Mouse (Mus musculus) small intestine, adult 2 months (tissue): ENCODE measurements around the gene Odf4. TPM values are rescaled to one million over a fixed set of nuclear protein-coding genes. Genes with fewer than 3 reads are reported as not detected.

ENCODE experiments used
- H3K27ac ChIP-seq: fragments of 200-500 bp; 2 replicates; pipeline ENCODE4 v1.5.1; 2012; ENCODE audit warnings: low read depth, low read length, control low read depth, inconsistent platforms; ENCODE audit not compliant: insufficient read depth
- H3K27me3 ChIP-seq: fragments of 200-500 bp; 2 replicates; pipeline ENCODE4 v1.6.1; 2012; ENCODE audit warnings: mild to moderate bottlenecking, moderate library complexity, low read length, inconsistent platforms; ENCODE audit not compliant: control insufficient read depth, insufficient read depth
- H3K36me3 ChIP-seq: fragments of 200-500 bp; 2 replicates; pipeline ENCODE4 v1.6.1; 2012; ENCODE audit warnings: mild to moderate bottlenecking, low read length, control low read depth, inconsistent platforms; ENCODE audit not compliant: control insufficient read depth, insufficient read depth
- H3K4me1 ChIP-seq: fragments of 200-500 bp; 2 replicates; pipeline ENCODE4 v1.6.1; 2012; ENCODE audit warnings: low read length, inconsistent platforms, mixed read lengths; ENCODE audit not compliant: control insufficient read depth, insufficient read depth, insufficient read length
- H3K4me3 ChIP-seq: fragments of 200-500 bp; 2 replicates; pipeline ENCODE4 v1.5.1; 2012; ENCODE audit warnings: low read depth, mild to moderate bottlenecking, control low read depth, inconsistent platforms, low read length, moderate library complexity
- CTCF ChIP-seq: fragments of 200-500 bp; IDR thresholded peaks from 2 replicates; pipeline ENCODE4 v1.5.1; 2012; ENCODE audit warnings: low read depth, mild to moderate bottlenecking, control low read depth, inconsistent platforms, low read length, moderate library complexity, mixed read lengths; ENCODE audit not compliant: insufficient replicate concordance, insufficient read length; ENCODE audit errors: extremely low read depth
- POLR2A ChIP-seq: fragments of 200-500 bp; IDR thresholded peaks from 2 replicates; pipeline ENCODE4 v1.6.1; 2012; ENCODE audit warnings: low read depth, mild to moderate bottlenecking, control low read depth, inconsistent platforms, low read length, moderate library complexity
- WGBS: fragments of 180-500 bp; shearing (Covaris S2); methylation state at CpG from one replicate; pipeline ENCODE4 v1.1.7; 2018; 5-methylcytosine and 5-hydroxymethylcytosine counted together
- polyA plus RNA-seq: library from polyadenylated mRNA; depleted of rRNA; stranded (reverse); fragments of >200 nt; gene quantifications from 2 replicates; pipeline ENCODE4 v1.2.3, GENCODE M21; 2012

Gene Odf4
- polyA plus RNA-seq, 1 experiment = not detected

- TF ChIP-seq CTCF (no peak), POLR2A (no peak)
- no peak overlapping the region for H3K27ac ChIP-seq
- no peak overlapping the region for H3K4me3 ChIP-seq
- no peaks in the 10 kb centered on the region for H3K36me3 ChIP-seq
- peaks cover 12% of the 10 kb centered on the region; the same call in 1 of the 2 replicates for H3K27me3 ChIP-seq
- WGBS = 85% methylated on average over 1 of the region's 1 CpGs
- peaks cover 8% of the 10 kb centered on the region for H3K4me1 ChIP-seq
Observed at GRCm38 (mm10) chr11:68957971-68958370, 31.1 kb upstream of the Odf4 start.

GRCm38 (mm10) chr11:68957308-68957707 is 30.4 kb upstream of the Odf4 start, which contains the start of gene Arhgef15:
TSS of gene Arhgef15 (minus strand) at chr11:68957480.
- H3K27me3 ChIP-seq = peaks cover 12% of the 10 kb centered on the region; the same call in 1 of the 2 replicates
- H3K27ac ChIP-seq = peak within 1 kb of the TSS; percentile 38
- H3K4me1 ChIP-seq = peaks cover 8% of the 10 kb centered on the region
- TF ChIP-seq CTCF (no peak), POLR2A (no peak)
- peak within 1 kb of the TSS; percentile 56 for H3K4me3 ChIP-seq
- 64% methylated on average over 8 of the region's 8 CpGs for WGBS
- no peaks in the 10 kb centered on the region for H3K36me3 ChIP-seq

- WGBS = 54% methylated on average over 13 of the region's 13 CpGs
- H3K36me3 ChIP-seq = no peaks in the 10 kb centered on the region
- no peak for TF ChIP-seq POLR2A
- no peak for TF ChIP-seq CTCF
- H3K4me1 ChIP-seq = peaks cover 8% of the 10 kb centered on the region
- peak overlapping the region; percentile 38 for H3K27ac ChIP-seq
- peaks cover 12% of the 10 kb centered on the region; the same call in 1 of the 2 replicates for H3K27me3 ChIP-seq
- H3K4me3 ChIP-seq = peak overlapping the region; percentile 56
Observed at GRCm38 (mm10) chr11:68956697-68957096, 29.8 kb upstream of the Odf4 start.

GRCm38 (mm10) chr11:68956107-68956506 is 29.2 kb upstream of the Odf4 start:
- H3K27ac ChIP-seq = peak overlapping the region; percentile 35
- WGBS = 64% methylated on average over 3 of the region's 3 CpGs
- TF ChIP-seq CTCF (no peak), POLR2A (no peak)

GRCm38 (mm10) chr11:68955473-68955872 is 28.6 kb upstream of the Odf4 start:
- H3K4me3 ChIP-seq = no peak overlapping the region
- no peak for TF ChIP-seq POLR2A
- peaks cover 12% of the 10 kb centered on the region; the same call in 1 of the 2 replicates for H3K27me3 ChIP-seq
- H3K36me3 ChIP-seq = no peaks in the 10 kb centered on the region
- H3K4me1 ChIP-seq = peaks cover 8% of the 10 kb centered on the region
- WGBS = 71% methylated on average over 5 of the region's 5 CpGs
- H3K27ac ChIP-seq = peak overlapping the region; percentile 29; the same call in 1 of the 2 replicates

More at GRCm38 (mm10) chr11:68956107-68956506, 29.2 kb upstream of the Odf4 start:
- Histone ChIP-seq H3K27me3 (peaks cover 12% of the 10 kb centered on the region; the same call in 1 of the 2 replicates), H3K4me3 (peak overlapping the region; percentile 56), H3K36me3 (no peaks in the 10 kb centered on the region), H3K4me1 (peaks cover 8% of the 10 kb centered on the region)

GRCm38 (mm10) chr11:68954408-68954807 is 27.5 kb upstream of the Odf4 start:
- WGBS = 3% methylated on average over 17 of the region's 17 CpGs
- TF ChIP-seq POLR2A (no peak), CTCF (no peak)
- H3K4me3 ChIP-seq = peak overlapping the region; percentile 47

GRCm38 (mm10) chr11:68953903-68954302 is 27.0 kb upstream of the Odf4 start:
- TF ChIP-seq CTCF = no peak
- TF ChIP-seq POLR2A = no peak
- Histone ChIP-seq H3K36me3 (no peaks in the 10 kb centered on the region), H3K27me3 (peaks cover 12% of the 10 kb centered on the region; the same call in 1 of the 2 replicates), H3K4me3 (peak overlapping the region; percentile 47), H3K27ac (no peak overlapping the region), H3K4me1 (peaks cover 8% of the 10 kb centered on the region)
- WGBS = 21% methylated on average over 13 of the region's 13 CpGs

More at GRCm38 (mm10) chr11:68954408-68954807, 27.5 kb upstream of the Odf4 start:
- Histone ChIP-seq H3K27me3 (peaks cover 12% of the 10 kb centered on the region; the same call in 1 of the 2 replicates), H3K4me1 (peaks cover 8% of the 10 kb centered on the region), H3K27ac (no peak overlapping the region), H3K36me3 (no peaks in the 10 kb centered on the region)
